Mouse (Mus musculus) cerebellum, adult 2 months (tissue): ENCODE data around the gene Espl1. TPM values are rescaled to one million over a fixed set of nuclear protein-coding genes. Genes with fewer than 3 reads are reported as not detected.

Experiments
- DNase-seq, 2 experiments: peaks; one replicate each; pipeline ENCODE4 v3.0.0; 2021
- H3K27ac ChIP-seq: fragments of 200-500 bp; 2 replicates; pipeline ENCODE4 v1.5.1; 2012; ENCODE audit warnings: low read length, control low read depth, inconsistent platforms; ENCODE audit not compliant: insufficient read depth
- H3K27me3 ChIP-seq: fragments of 200-500 bp; 2 replicates; pipeline ENCODE4 v1.6.1; 2012; ENCODE audit warnings: inconsistent platforms, mild to moderate bottlenecking, low read length, moderate library complexity; ENCODE audit not compliant: control insufficient read depth, insufficient read depth
- H3K4me1 ChIP-seq: fragments of 200-500 bp; 2 replicates; pipeline ENCODE4 v1.6.1; 2011; ENCODE audit warnings: low read length; ENCODE audit not compliant: control insufficient read depth, insufficient read depth
- H3K4me3 ChIP-seq: fragments of 200-500 bp; replicated peaks from 2 replicates; pipeline ENCODE3; 2011; ENCODE audit warnings: mild to moderate bottlenecking, low read depth, low read length, control low read depth; ENCODE audit not compliant: insufficient read depth
- CTCF ChIP-seq: fragments of 200-500 bp; IDR thresholded peaks from 2 replicates; pipeline ENCODE4 v1.5.1; 2011; ENCODE audit warnings: low read depth, mild to moderate bottlenecking, control low read depth, low read length, moderate library complexity, borderline replicate concordance; ENCODE audit not compliant: insufficient read depth
- POLR2A ChIP-seq: fragments of 200-500 bp; IDR thresholded peaks from 2 replicates; pipeline ENCODE4 v1.6.1; 2011; ENCODE audit warnings: low read length, control low read depth, borderline replicate concordance; ENCODE audit not compliant: insufficient read depth
- WGBS: fragments of 180-500 bp; shearing (Covaris S2); methylation state at CpG from one replicate; pipeline ENCODE4 v1.1.7; 2018; 5-methylcytosine and 5-hydroxymethylcytosine counted together
- polyA plus RNA-seq: library from polyadenylated mRNA; depleted of rRNA; stranded (reverse); fragments of >200 nt; gene quantifications from 2 replicates; pipeline ENCODE4 v1.2.3, GENCODE M21; 2012; rRNA removed

The Espl1 gene
- polyA plus RNA-seq, result 0.62 and 0.86 TPM in 2 replicates

DNA sequence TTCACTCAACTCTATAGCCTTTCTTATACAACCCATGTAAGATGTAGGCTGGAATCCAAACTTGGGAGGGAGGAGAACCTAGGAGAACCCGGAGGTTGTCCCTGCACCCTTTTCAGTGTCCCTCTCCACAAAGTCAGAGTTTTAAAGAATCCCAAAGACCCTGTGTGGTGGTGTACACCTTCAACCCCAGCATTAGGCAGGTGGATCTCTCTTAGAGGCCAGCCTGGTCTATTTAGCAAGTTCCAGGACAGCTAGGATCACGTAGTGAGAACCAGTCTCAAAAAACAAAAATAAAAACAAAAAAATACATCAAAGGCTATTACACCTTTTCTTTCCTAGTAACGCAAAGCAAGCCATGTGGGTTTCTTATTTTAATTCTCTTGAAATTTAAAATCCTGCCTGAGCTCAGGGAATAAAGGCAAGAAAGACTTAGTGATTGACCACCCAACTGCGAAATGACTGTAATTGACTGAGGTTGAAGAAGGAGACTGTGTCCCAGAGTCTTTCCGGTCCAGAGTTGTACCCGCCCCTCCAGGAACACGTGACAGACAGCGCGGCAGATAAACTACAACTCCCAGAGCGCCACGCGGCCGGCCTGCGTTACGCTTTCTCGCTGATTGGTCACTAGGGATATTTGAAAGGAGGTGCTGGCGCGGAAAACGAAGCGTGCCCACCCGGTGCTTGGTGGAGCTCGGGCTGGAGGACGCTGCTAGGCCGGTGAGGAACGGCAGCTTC, at the start of gene Espl1:
TSS of gene Espl1 (plus strand) at position 634 of the 735 bp plus-strand sequence.
- peak; percentile 92 to 93 for DNase-seq
- H3K27me3 ChIP-seq, result no peaks in the 10 kb centered on the region
- peak within 1 kb of the TSS; percentile 70 for H3K4me3 ChIP-seq
- 6% methylated on average over 25 of the region's 25 CpGs for WGBS
- no peaks in the 10 kb centered on the region for H3K4me1 ChIP-seq
- no peak within 1 kb of the TSS for H3K27ac ChIP-seq
- peak; percentile 82; the same call in 1 of the 2 replicates for TF ChIP-seq POLR2A
- TF ChIP-seq CTCF, result no peak

DNA sequence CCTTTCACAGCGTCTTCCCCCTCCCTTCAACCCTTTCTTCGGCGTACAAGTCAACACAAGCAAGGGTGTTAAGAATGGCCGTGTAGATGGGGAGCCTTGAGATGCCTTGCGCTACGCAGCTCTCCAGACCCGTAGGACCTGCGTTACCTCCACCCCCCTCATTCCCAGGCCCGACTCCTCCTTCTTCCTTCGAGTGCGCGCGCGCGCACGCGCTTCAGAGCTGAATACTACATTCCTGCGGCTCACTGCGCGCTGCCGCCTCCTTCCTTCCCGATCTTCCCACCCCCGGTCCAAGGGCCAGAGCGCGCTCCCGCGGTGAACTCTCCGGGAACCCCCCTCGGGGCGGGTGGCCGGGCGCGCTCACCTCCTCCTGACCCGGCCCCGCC, 49.2 kb upstream of the Espl1 start:
- Histone ChIP-seq H3K27ac (peak overlapping the region; percentile 67), H3K4me1 (no peaks in the 10 kb centered on the region; the same call in none of the 2 replicates), H3K4me3 (peak overlapping the region; percentile 89), H3K27me3 (no peaks in the 10 kb centered on the region)
- no peak for TF ChIP-seq CTCF
- peak; percentile 78 for TF ChIP-seq POLR2A
- DNase-seq, result peak; percentile 91 to 92
- WGBS, result under 1% methylated on average over 35 of the region's 35 CpGs

GRCm38 (mm10) chr15:102247252-102248130, 48.6 kb upstream of the Espl1 start:
- no peaks in the 10 kb centered on the region for H3K27me3 ChIP-seq

DNA sequence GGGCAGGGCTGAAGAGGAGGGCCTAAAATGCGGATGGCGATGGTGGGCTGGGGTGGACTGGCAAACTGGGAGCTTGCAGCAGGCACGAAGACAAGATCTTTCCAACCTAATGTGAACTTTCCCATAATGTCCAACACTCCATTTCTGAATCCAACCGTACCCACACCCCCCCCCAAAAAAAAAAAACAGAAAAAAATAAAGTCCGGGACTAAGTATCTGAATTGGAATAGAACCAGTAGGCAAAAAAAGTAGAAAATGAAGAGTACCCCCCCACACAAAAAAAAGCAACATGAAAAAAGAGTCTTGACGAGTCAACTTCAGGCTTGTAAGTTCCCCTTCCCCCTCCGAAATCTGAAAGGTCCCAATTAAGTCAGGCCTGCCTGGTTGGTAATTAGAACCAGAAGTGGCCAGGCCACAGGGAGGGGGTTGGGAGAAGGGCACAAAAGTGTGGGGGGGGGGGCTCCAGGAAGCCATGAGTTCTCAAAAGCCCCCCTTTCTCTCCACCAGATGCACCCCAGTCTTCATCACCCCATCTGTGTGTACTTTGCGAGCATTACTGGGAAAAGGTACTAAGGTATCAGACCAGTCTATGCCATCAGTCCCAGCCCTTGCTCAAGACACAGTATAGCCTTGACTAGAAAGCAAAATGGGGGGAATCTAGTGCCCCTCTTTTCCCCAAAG, 47.8 kb upstream of the Espl1 start:
- H3K4me1 ChIP-seq, result no peaks in the 10 kb centered on the region; the same call in none of the 2 replicates
- WGBS, result 48% methylated on average over 8 of the region's 8 CpGs
- TF ChIP-seq CTCF (no peak), POLR2A (no peak)

More at GRCm38 (mm10) chr15:102247252-102248130, 48.6 kb upstream of the Espl1 start:
- no peak overlapping the region for H3K27ac ChIP-seq
- 2% methylated on average over 60 of the region's 65 CpGs for WGBS
- peak; percentile 47 to 56 for DNase-seq
- peak overlapping the region; percentile 89 for H3K4me3 ChIP-seq
- TF ChIP-seq POLR2A (no peak), CTCF (no peak)
- H3K4me1 ChIP-seq, result no peaks in the 10 kb centered on the region; the same call in none of the 2 replicates

DNA sequence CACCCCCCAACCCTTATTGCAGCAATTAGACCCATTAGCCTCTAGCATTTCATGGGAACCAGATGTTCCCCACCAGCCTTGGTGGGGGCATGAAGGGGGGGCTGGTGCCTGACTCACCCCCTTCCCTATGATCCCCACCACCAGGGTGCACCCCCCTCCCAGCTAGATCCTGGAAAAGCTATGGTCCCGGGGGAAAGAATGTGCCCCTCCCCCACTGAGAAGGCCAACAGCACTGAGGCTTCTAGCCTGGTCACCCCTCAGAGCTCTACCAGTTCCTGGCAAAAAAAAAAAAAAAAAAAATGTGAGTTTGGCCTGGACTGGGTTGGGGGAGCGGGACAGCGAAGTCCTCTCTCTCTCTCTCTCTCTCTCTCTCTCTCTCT, 47.3 kb upstream of the Espl1 start:
- WGBS, result 65% methylated on average over 3 of the region's 3 CpGs
- Histone ChIP-seq H3K27ac (no peak overlapping the region), H3K4me1 (no peaks in the 10 kb centered on the region; the same call in none of the 2 replicates)

More for the DNA sequence above, 47.8 kb upstream of the Espl1 start:
- no peaks in the 10 kb centered on the region for H3K27me3 ChIP-seq
- peak overlapping the region; percentile 27 for H3K4me3 ChIP-seq
- DNase-seq, result no peak
- no peak overlapping the region for H3K27ac ChIP-seq

GRCm38 (mm10) chr15:102249251-102249691, 46.8 kb upstream of the Espl1 start:
- WGBS, result 25% methylated on average over 13 of the region's 13 CpGs
- TF ChIP-seq CTCF (no peak), POLR2A (no peak)
- Histone ChIP-seq H3K27me3 (no peaks in the 10 kb centered on the region), H3K4me1 (no peaks in the 10 kb centered on the region; the same call in 1 of the 2 replicates), H3K27ac (no peak overlapping the region), H3K4me3 (no peak overlapping the region)
- no peak for DNase-seq

More for the DNA sequence above, 47.3 kb upstream of the Espl1 start:
- H3K4me3 ChIP-seq, result no peak overlapping the region
- no peak for TF ChIP-seq CTCF
- TF ChIP-seq POLR2A, result no peak
- H3K27me3 ChIP-seq, result no peaks in the 10 kb centered on the region
- no peak for DNase-seq

DNA sequence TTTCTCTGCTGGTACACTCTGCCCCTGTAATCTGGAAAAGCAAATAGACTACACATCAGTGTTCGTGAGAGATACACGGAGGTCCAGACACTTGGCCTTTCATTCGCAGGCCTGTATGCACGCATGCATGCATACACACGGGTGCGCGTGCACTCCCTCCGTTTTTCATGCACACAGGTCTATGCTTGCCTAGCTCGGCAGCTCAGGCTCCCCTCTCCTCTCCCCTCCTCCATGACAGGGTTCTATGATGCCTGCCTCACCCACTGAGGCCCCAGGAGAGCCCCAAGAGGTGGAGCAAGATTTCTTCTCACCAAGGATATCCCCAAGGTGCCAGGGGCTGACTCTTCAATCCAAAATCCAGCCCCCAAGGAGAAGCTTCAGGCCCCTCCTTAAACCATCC, 46.1 kb upstream of the Espl1 start:
- DNase-seq, result no peak
- WGBS, result 67% methylated on average over 9 of the region's 9 CpGs
- Histone ChIP-seq H3K27me3 (no peaks in the 10 kb centered on the region), H3K4me3 (no peak overlapping the region), H3K27ac (no peak overlapping the region), H3K4me1 (no peaks in the 10 kb centered on the region; the same call in 1 of the 2 replicates)
- TF ChIP-seq POLR2A (no peak), CTCF (no peak)
